Mouse (Mus musculus): ENCODE data around the gene Adipor2. TPM values are rescaled to one million over a fixed set of nuclear protein-coding genes. Genes with fewer than 3 reads are reported as not detected.
A peak's percentile ranks its signal among the peaks of the same experiment; 100 is the strongest.
"Not testable (repeated sequence)": the region's sequence is repeated elsewhere in the genome, so short reads cannot be mapped to it uniquely, and the experiment has no call there.

Gene Adipor2
- polyA plus RNA-seq, 1 experiment from 2014 or later, result 42.8 TPM

- Histone ChIP-seq H3K4me2 (peak overlapping the region; percentile 49), H3K27me3 (no peaks in the 10 kb centered on the region), H3K9me3 (no peaks in the 10 kb centered on the region), H3K36me3 (no peaks in the 10 kb centered on the region), H3K4me1 (peaks cover 19% of the 10 kb centered on the region), H3K4me3 (peak overlapping the region; percentile 13; the same call in 1 of the 2 replicates), H3K9ac (no peak overlapping the region), H3K27ac (peak overlapping the region; percentile 11; the same call in 1 of the 2 replicates)
- peak; percentile 61 for ATAC-seq (ENCODE audit: borderline replicate concordance, extremely low read depth, low FRiP score, low TSS enrichment)
- WGBS, result 22% methylated on average over 12 of the region's 12 CpGs
These were observed 26.5 kb upstream of the Adipor2 start for GRCm38 (mm10) chr6:119443742-119444645.

DNA sequence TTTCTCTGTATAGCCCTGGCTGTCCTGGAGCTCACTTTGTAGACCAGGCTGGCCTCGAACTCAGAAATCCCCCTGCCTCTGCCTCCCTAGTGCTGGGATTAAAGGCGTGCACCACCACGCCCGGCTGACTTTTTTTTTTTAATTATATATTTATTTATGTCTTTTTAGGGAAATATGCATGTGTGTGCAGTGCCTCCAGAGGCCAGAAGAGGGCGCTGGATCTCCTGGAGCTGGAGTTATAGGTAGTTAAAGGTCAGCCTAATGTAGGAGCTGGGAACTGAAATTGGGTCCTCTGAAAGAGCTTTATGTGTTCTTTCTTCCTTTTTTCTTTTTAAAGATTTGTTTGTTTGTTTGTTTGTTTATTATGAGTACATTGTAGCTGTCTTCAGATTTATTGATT, 25.2 kb upstream of the Adipor2 start:
- ATAC-seq (ENCODE audit: borderline replicate concordance, extremely low read depth, low FRiP score, low TSS enrichment), result not testable (repeated sequence)
- 80% methylated on average over 5 of the region's 5 CpGs for WGBS

DNA sequence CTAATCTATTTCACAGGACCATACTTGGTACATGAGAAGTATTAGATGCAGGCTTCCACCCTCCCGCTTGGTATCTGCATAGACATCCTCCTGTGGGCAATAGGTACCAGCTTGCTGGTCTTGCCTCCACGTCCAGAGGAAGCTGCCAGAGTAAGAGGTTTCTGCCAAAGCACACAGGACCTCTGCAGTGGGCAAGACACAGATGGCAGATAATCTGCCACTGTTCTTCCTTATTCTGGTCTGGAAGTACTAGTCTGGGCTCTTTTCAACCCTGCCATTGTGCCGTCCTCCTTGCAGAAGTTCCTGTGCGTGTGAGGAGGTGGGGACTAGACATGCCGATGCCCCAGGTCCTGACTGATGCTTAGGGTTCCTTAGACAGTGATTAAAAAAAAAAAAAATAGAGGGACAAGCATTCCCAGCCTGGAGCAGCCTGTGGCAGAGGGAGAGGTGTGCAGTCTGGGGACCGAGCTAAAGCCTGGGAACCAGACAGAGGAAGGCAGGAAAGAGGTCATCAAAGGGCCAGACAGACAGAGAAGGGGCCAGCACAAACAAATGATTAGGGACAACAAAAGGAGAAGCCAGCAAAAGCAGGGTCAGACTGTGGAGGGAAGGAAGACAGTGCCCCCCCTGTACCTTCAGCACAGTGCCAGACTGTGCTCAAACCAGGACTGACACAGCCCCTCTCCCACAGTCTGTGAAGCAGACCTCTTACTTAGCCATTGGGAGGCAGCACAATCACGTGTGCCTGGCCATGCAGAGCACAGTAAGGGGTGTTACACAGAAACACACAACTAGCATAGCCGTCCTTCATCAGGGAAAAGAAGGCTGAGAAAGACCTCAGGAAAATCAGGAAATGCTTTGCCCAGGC, 20.6 kb upstream of the Adipor2 start:
- no peak overlapping the region for H3K4me2 ChIP-seq
- WGBS, result 43% methylated on average over 8 of the region's 8 CpGs
- no peak overlapping the region for H3K27ac ChIP-seq
- ATAC-seq (ENCODE audit: borderline replicate concordance, extremely low read depth, low FRiP score, low TSS enrichment), result no peak
- H3K4me1 ChIP-seq, result no peaks in the 10 kb centered on the region
- H3K9me3 ChIP-seq, result no peaks in the 10 kb centered on the region
- no peaks in the 10 kb centered on the region for H3K27me3 ChIP-seq
- no peaks in the 10 kb centered on the region for H3K36me3 ChIP-seq
- H3K9ac ChIP-seq, result no peak overlapping the region
- no peak overlapping the region for H3K4me3 ChIP-seq

More for the DNA sequence above, 25.2 kb upstream of the Adipor2 start:
- not testable (repeated sequence) for H3K9ac ChIP-seq, H3K27me3 ChIP-seq, H3K27ac ChIP-seq, H3K9me3 ChIP-seq, H3K4me2 ChIP-seq, H3K4me3 ChIP-seq, H3K36me3 ChIP-seq
- peaks cover 11% of the 10 kb centered on the region for H3K4me1 ChIP-seq

DNA sequence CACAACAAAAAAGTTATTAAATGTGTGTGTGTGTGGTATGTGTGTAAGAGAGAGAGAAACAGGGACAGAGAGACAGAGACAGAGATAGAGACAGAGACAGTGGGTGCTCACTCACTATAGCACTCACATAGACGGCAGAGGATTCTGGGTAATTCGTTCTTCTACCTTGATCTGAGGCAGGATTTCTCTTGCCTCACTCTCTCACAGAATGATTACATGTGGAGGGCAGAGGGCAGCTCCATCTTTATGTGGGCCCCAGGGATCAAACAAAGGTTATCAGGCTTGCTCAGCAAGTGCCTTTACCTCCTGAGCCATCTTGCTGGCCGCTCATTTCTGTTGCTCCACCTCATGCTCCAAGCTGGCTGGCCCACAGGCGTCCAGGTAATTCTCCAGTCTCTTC, 16.9 kb upstream of the Adipor2 start:
- Histone ChIP-seq H3K36me3 (no peaks in the 10 kb centered on the region), H3K27me3 (no peaks in the 10 kb centered on the region), H3K9ac (no peak overlapping the region), H3K27ac (no peak overlapping the region), H3K4me3 (no peak overlapping the region), H3K9me3 (no peaks in the 10 kb centered on the region), H3K4me2 (no peak overlapping the region), H3K4me1 (0 out of 2 replicates have a peak, but pooled peaks cover 4% of the 10 kb centered on the region)
- 62% methylated on average over 4 of the region's 4 CpGs for WGBS
- no peak for ATAC-seq (ENCODE audit: borderline replicate concordance, extremely low read depth, low FRiP score, low TSS enrichment)

- ATAC-seq (ENCODE audit: borderline replicate concordance, extremely low read depth, low FRiP score, low TSS enrichment), result no peak
- Histone ChIP-seq H3K27me3 (no peaks in the 10 kb centered on the region), H3K36me3 (no peaks in the 10 kb centered on the region), H3K4me3 (no peak overlapping the region), H3K4me2 (no peak overlapping the region), H3K9me3 (no peaks in the 10 kb centered on the region), H3K27ac (no peak overlapping the region), H3K4me1 (0 out of 2 replicates have a peak, but pooled peaks cover 4% of the 10 kb centered on the region), H3K9ac (no peak overlapping the region)
- 56% methylated on average over 6 of the region's 6 CpGs for WGBS
These were observed 14.3 kb upstream of the Adipor2 start for GRCm38 (mm10) chr6:119431751-119432324.

- Histone ChIP-seq H3K9ac (no peak overlapping the region), H3K36me3 (no peaks in the 10 kb centered on the region), H3K9me3 (no peaks in the 10 kb centered on the region), H3K4me1 (0 out of 2 replicates have a peak, but pooled peaks cover 4% of the 10 kb centered on the region), H3K27ac (no peak overlapping the region), H3K4me3 (no peak overlapping the region), H3K4me2 (no peak overlapping the region), H3K27me3 (no peaks in the 10 kb centered on the region)
- ATAC-seq (ENCODE audit: borderline replicate concordance, extremely low read depth, low FRiP score, low TSS enrichment), result no peak
- WGBS, result 36% methylated on average over 2 of the region's 2 CpGs
These were observed 13.0 kb upstream of the Adipor2 start for GRCm38 (mm10) chr6:119430508-119430907.

DNA sequence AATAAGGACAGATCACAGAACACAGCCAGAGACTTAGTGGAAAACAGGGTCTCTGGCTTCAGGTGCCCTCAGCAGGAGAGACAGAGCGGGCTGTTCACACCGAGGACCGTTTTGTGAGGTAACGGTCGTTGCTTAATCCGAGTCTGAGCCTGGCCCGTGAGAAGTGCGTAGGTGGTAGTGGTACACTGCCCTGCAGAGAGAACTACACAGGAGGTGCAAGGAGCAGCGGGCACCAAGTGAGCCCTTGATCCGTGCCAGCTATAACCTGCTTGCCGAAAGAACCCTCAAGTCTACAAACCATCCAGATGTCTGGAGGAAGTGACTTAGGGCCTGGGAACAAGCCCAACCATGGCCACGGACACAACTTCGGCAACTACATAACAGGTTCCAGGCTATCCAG, 11.8 kb upstream of the Adipor2 start:
- Histone ChIP-seq H3K9ac (no peak overlapping the region), H3K27ac (no peak overlapping the region), H3K9me3 (no peaks in the 10 kb centered on the region), H3K4me3 (no peak overlapping the region), H3K4me1 (0 out of 2 replicates have a peak, but pooled peaks cover 4% of the 10 kb centered on the region), H3K4me2 (no peak overlapping the region), H3K27me3 (no peaks in the 10 kb centered on the region), H3K36me3 (no peaks in the 10 kb centered on the region)
- WGBS, result 95% methylated on average over 13 of the region's 13 CpGs
- no peak for ATAC-seq (ENCODE audit: borderline replicate concordance, extremely low read depth, low FRiP score, low TSS enrichment)

GRCm38 (mm10) chr6:119428611-119429010, 11.1 kb upstream of the Adipor2 start:
- Histone ChIP-seq H3K4me3 (no peak overlapping the region), H3K9me3 (no peaks in the 10 kb centered on the region), H3K4me2 (no peak overlapping the region), H3K36me3 (no peaks in the 10 kb centered on the region), H3K27ac (no peak overlapping the region), H3K9ac (no peak overlapping the region), H3K4me1 (0 out of 2 replicates have a peak, but pooled peaks cover 4% of the 10 kb centered on the region), H3K27me3 (no peaks in the 10 kb centered on the region)
- 76% methylated on average over 3 of the region's 3 CpGs for WGBS
- ATAC-seq (ENCODE audit: borderline replicate concordance, extremely low read depth, low FRiP score, low TSS enrichment), result no peak

DNA sequence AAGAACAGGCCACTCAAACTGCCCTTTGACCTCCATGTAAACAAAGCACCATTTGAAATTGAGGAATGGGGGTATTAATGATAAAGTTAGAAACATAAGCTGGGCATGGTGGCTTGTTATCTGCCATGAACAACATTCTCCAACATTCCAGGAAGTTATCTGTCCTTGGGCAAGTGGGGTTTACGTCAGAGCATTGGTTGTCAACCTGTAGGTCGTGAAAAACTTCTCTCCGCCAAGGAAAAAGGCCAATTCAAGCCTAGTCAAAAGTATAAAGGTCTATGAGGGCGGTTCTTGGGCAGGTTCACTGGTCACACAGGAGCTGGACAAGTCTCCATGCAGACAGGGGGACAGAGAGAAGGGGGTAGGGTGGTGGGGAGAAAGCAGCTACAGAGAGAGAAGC, 3.5 kb upstream of the Adipor2 start:
- no peak overlapping the region for H3K4me2 ChIP-seq
- no peak overlapping the region for H3K9ac ChIP-seq
- H3K27me3 ChIP-seq, result no peaks in the 10 kb centered on the region
- H3K27ac ChIP-seq, result no peak overlapping the region
- 70% methylated on average over 4 of the region's 4 CpGs for WGBS
- H3K4me1 ChIP-seq, result peaks cover 26% of the 10 kb centered on the region
- no peak overlapping the region for H3K4me3 ChIP-seq
- H3K36me3 ChIP-seq, result no peaks in the 10 kb centered on the region
- H3K9me3 ChIP-seq, result no peaks in the 10 kb centered on the region
- no peak for ATAC-seq (ENCODE audit: borderline replicate concordance, extremely low read depth, low FRiP score, low TSS enrichment)

- Histone ChIP-seq H3K4me1 (peaks cover 26% of the 10 kb centered on the region), H3K27ac (no peak overlapping the region), H3K9ac (no peak overlapping the region), H3K4me2 (no peak overlapping the region), H3K4me3 (no peak overlapping the region), H3K9me3 (no peaks in the 10 kb centered on the region), H3K27me3 (no peaks in the 10 kb centered on the region), H3K36me3 (no peaks in the 10 kb centered on the region)
- no peak for ATAC-seq (ENCODE audit: borderline replicate concordance, extremely low read depth, low FRiP score, low TSS enrichment)
- 88% methylated on average over 5 of the region's 5 CpGs for WGBS
These were observed 2.9 kb upstream of the Adipor2 start for GRCm38 (mm10) chr6:119420357-119420756.

GRCm38 (mm10) chr6:119419412-119419811, 1.9 kb upstream of the Adipor2 start:
- ATAC-seq (ENCODE audit: borderline replicate concordance, extremely low read depth, low FRiP score, low TSS enrichment), result no peak
- H3K4me2 ChIP-seq, result no peak overlapping the region
- H3K36me3 ChIP-seq, result no peaks in the 10 kb centered on the region
- H3K27me3 ChIP-seq, result no peaks in the 10 kb centered on the region
- WGBS, result 48% methylated on average over 7 of the region's 7 CpGs
- H3K9me3 ChIP-seq, result no peaks in the 10 kb centered on the region
- no peak overlapping the region for H3K4me3 ChIP-seq
- no peak overlapping the region for H3K9ac ChIP-seq
- peaks cover 26% of the 10 kb centered on the region for H3K4me1 ChIP-seq
- peak overlapping the region; percentile 88 for H3K27ac ChIP-seq

All from lung, embryonic 15.5 days (tissue).